Comparison of ENCODE assay signal across 8 mouse cellular contexts in genomic region chr4:91376317-91376910, GRCm38 (mm10). TPM values are rescaled to one million over a fixed set of nuclear protein-coding genes. Genes with fewer than 3 reads are reported as not detected.
DNase-seq lines count a peak whose midpoint lies in the region; ATAC-seq and TF ChIP-seq lines count a peak whose summit lies in the region.

No protein-coding gene starts in this region.

- H3K4me3 ChIP-seq in cerebellum, adult 2 months (replicated peaks; ENCODE audit: insufficient read depth, low read depth, low read length) = peak overlapping the region; percentile 78
- H3K4me3 ChIP-seq in forebrain, postnatal 0 days (ENCODE audit: low read depth, low read length) = peak overlapping the region; percentile 78
- H3K4me3 ChIP-seq in liver, embryonic 12.5 days = peak overlapping the region; percentile 49

- H3K9ac ChIP-seq in forebrain, postnatal 0 days = peak overlapping the region; percentile 87
- H3K9ac ChIP-seq in liver, embryonic 12.5 days = no peak overlapping the region

- no peak overlapping the region for H3K27ac ChIP-seq in cerebellum, adult 2 months (ENCODE audit: insufficient read depth, low read length)
- peak overlapping the region; percentile 89 for H3K27ac ChIP-seq in forebrain, postnatal 0 days (ENCODE audit: low read depth, low read length)
- no peak overlapping the region for H3K27ac ChIP-seq in liver, embryonic 12.5 days

- peak; percentile 95 for ATAC-seq in forebrain, postnatal 0 days
- ATAC-seq in liver, embryonic 12.5 days = peak; percentile 89

- H3K27me3 ChIP-seq in cerebellum, adult 2 months (ENCODE audit: control insufficient read depth, insufficient read depth, low read length) = no peaks in the 10 kb centered on the region; the same call in 1 of the 2 replicates
- H3K27me3 ChIP-seq in forebrain, postnatal 0 days (ENCODE audit: insufficient read depth, low read length) = no peaks in the 10 kb centered on the region
- peaks cover 64% of the 10 kb centered on the region for H3K27me3 ChIP-seq in liver, embryonic 12.5 days (replicated peaks)

- peaks cover 4% of the 10 kb centered on the region; the same call in 1 of the 2 replicates for H3K4me1 ChIP-seq in cerebellum, adult 2 months (ENCODE audit: control insufficient read depth, insufficient read depth, low read length)
- 0 out of 2 replicates have a peak, but pooled peaks cover 6% of the 10 kb centered on the region for H3K4me1 ChIP-seq in forebrain, postnatal 0 days (ENCODE audit: insufficient read depth)
- H3K4me1 ChIP-seq in liver, embryonic 12.5 days = peaks cover 20% of the 10 kb centered on the region

- no peaks in the 10 kb centered on the region for H3K9me3 ChIP-seq in forebrain, postnatal 0 days (ENCODE audit: low read length)
- no peaks in the 10 kb centered on the region for H3K9me3 ChIP-seq in liver, embryonic 12.5 days (replicated peaks)

- peak overlapping the region; percentile 96 for H3K4me2 ChIP-seq in forebrain, postnatal 0 days (ENCODE audit: low read depth)
- peak overlapping the region; percentile 70 for H3K4me2 ChIP-seq in liver, embryonic 12.5 days

- WGBS in cerebellum, adult 2 months = under 1% methylated on average over 28 of the region's 28 CpGs
- under 1% methylated on average over 28 of the region's 28 CpGs for WGBS in forebrain, postnatal 0 days
- 1% methylated on average over 28 of the region's 28 CpGs for WGBS in liver, embryonic 12.5 days (ENCODE audit: insufficient replicate concordance)

- peak; percentile 97 for DNase-seq in MN1 (ENCODE audit: low spot score)
- peak; percentile 96 to 99 for DNase-seq in cerebellum, adult 2 months
- peak; percentile 98 for DNase-seq in forebrain, postnatal 0 days
- peak; percentile 76 to 81 for DNase-seq in heart, postnatal 14 days
- DNase-seq in kidney, postnatal 36 days = peak; percentile 75 to 80
- DNase-seq in neural tube, embryonic 10.5 days (ENCODE audit: extremely low spot score, low spot score) = peak; percentile 93
- DNase-seq in thymus, adult 18-20 months = peak; percentile 9 to 13

- no peak for TF ChIP-seq CTCF in cerebellum, adult 2 months (IDR thresholded peaks at IDR 0.05; ENCODE audit: borderline replicate concordance, insufficient read depth, low read depth, low read length)
- peak; percentile 35; the same call in 1 of the 2 replicates for TF ChIP-seq CTCF in forebrain, postnatal 0 days (IDR thresholded peaks at IDR 0.05; ENCODE audit: low read depth)

- H3K36me3 ChIP-seq in forebrain, postnatal 0 days (ENCODE audit: insufficient read depth) = no peaks in the 10 kb centered on the region
- H3K36me3 ChIP-seq in liver, embryonic 12.5 days = no peaks in the 10 kb centered on the region

- peak; percentile 67; the same call in 1 of the 2 replicates for TF ChIP-seq POLR2A in cerebellum, adult 2 months (IDR thresholded peaks at IDR 0.05; ENCODE audit: borderline replicate concordance, insufficient read depth, low read length)

- intact Hi-C loops in heart, postnatal 14 days (cut with DNase I) = loop anchor here (10.0 kb wide), 1 partner anchor 292 kb away; no protein-coding TSS in a partner anchor

RNA-seq across cellular contexts. Expression of gene Elavl2, which starts 24.2 kb away (rescaled TPM):
- 35.9 and 39.6 TPM in 2 replicates for polyA plus RNA-seq in cerebellum, adult 2 months (2012; rRNA removed)
- total RNA-seq in forebrain, postnatal 0 days (2014; rRNA removed) = 54.3 and 74.4 TPM in 2 replicates
- polyA plus RNA-seq in forebrain, postnatal 0 days (2015; fragmentation: Nextera tagmentation; extraction: Ambion mirVana) = 69.2 and 84.8 TPM in 2 replicates
- 1 to 10 TPM; 1.1 to 1.6 TPM for total RNA-seq in heart, postnatal 14 days (2021)
- polyA plus RNA-seq in liver, embryonic 12.5 days (2016; fragmentation: Nextera tagmentation; extraction: Ambion mirVana) = 0.33 and 0.69 TPM in 2 replicates

Comparison
In these comparisons a context has a peak if more than half of its experiments do, and no peak if none do; other contexts are left out.
1. DNase-seq: peak in every context shown above with its lines; median percentile 98 in forebrain, postnatal 0 days; 98 in cerebellum, adult 2 months; 97 in MN1; 93 in neural tube, embryonic 10.5 days; 78 in heart, postnatal 14 days; 78 in kidney, postnatal 36 days; 11 in thymus, adult 18-20 months.
2. RNA of gene Elavl2, which starts 24.2 kb away (polyA plus RNA-seq): 69.2 to 84.8 TPM in forebrain, postnatal 0 days and 35.9 to 39.6 TPM in cerebellum, adult 2 months; 0.33 to 0.69 TPM in liver, embryonic 12.5 days; every median in the first group is over 10 times any median in the second.
3. Peak in every context shown above with its lines, with median percentiles within 50 percentile points of each other: H3K4me3 ChIP-seq.